Mouse (Mus musculus) heart, embryonic 14.5 days (tissue): ENCODE measurements around the gene Shisal2a. TPM values are rescaled to one million over a fixed set of nuclear protein-coding genes. Genes with fewer than 3 reads are reported as not detected.

ENCODE experiments used
- ATAC-seq: fragments of 200-750 bp; cut with Nextera tagmentation; 2 replicates; pipeline ENCODE4 v1.8.0; 2017; ENCODE audit warnings: low read depth, moderate TSS enrichment; ENCODE audit not compliant: insufficient number of reproducible peaks, insufficient read depth, low FRiP score
- H3K27ac ChIP-seq, 2 experiments: fragments of 200-500 bp in 1 of 2; fragments of 300-500 bp in 1 of 2; sonication (generic) in 1 of 2; replicated peaks in 1 of 2; 2 replicates each; pipeline ENCODE4 v1.5.1; 2012 to 2014; ENCODE audit warnings: low read depth in 2 of 2, low read length in 2 of 2, control low read depth in 1 of 2, mild to moderate bottlenecking in 1 of 2, mixed read lengths in 1 of 2; ENCODE audit not compliant: control insufficient read depth in 1 of 2, insufficient read depth in 1 of 2
- H3K27me3 ChIP-seq: fragments of 300-500 bp; sonication (generic); 2 replicates; pipeline ENCODE4 v1.6.1; 2014; ENCODE audit warnings: mild to moderate bottlenecking, low read length, control low read depth; ENCODE audit not compliant: control insufficient read depth, insufficient read depth
- H3K36me3 ChIP-seq: fragments of 300-500 bp; sonication (generic); 2 replicates; pipeline ENCODE4 v1.6.1; 2014; ENCODE audit warnings: mild to moderate bottlenecking, control low read depth, low read length, mixed read lengths; ENCODE audit not compliant: control insufficient read depth, insufficient read depth
- H3K4me1 ChIP-seq, 2 experiments: fragments of 200-500 bp in 1 of 2; fragments of 300-500 bp in 1 of 2; sonication (generic) in 1 of 2; 2 replicates each; pipeline ENCODE4 v1.6.1; 2012 to 2014; ENCODE audit warnings: low read length in 2 of 2, control low read depth in 1 of 2, mixed read lengths in 1 of 2; ENCODE audit not compliant: control insufficient read depth in 2 of 2, insufficient read depth in 2 of 2
- H3K4me2 ChIP-seq: fragments of 300-500 bp; sonication (generic); 2 replicates; pipeline ENCODE4 v1.6.1; 2014; ENCODE audit warnings: mild to moderate bottlenecking, low read length
- H3K4me3 ChIP-seq, 2 experiments: fragments of 200-500 bp in 1 of 2; fragments of 300-500 bp in 1 of 2; sonication (generic) in 1 of 2; 2 replicates each; pipeline ENCODE4 v1.5.1; 2012 to 2014; ENCODE audit warnings: low read length in 2 of 2, mild to moderate bottlenecking in 2 of 2, control low read depth in 1 of 2, low read depth in 1 of 2, moderate library complexity in 1 of 2; ENCODE audit not compliant: control insufficient read depth in 1 of 2, insufficient read depth in 1 of 2
- H3K9ac ChIP-seq: fragments of 300-500 bp; sonication (generic); 2 replicates; pipeline ENCODE4 v1.6.1; 2014; ENCODE audit warnings: mild to moderate bottlenecking, low read length
- H3K9me3 ChIP-seq: fragments of 300-500 bp; sonication (generic); 2 replicates; pipeline ENCODE4 v1.6.1; 2016; ENCODE audit warnings: low read length, control low read depth; ENCODE audit not compliant: control insufficient read depth
- WGBS: fragments of 180-500 bp; shearing (Covaris S2); extraction: QIAGEN DNeasy Blood & Tissue Kit; methylation state at CpG from one replicate; pipeline ENCODE4 v1.1.7; 2014; 5-methylcytosine and 5-hydroxymethylcytosine counted together
- polyA plus RNA-seq: library from polyadenylated mRNA; unstranded; fragments of >200 nt; fragmentation: Nextera tagmentation; extraction: Ambion mirVana; gene quantifications from 2 replicates; pipeline ENCODE4 v1.2.1, GENCODE M21; 2014

Gene Shisal2a
- polyA plus RNA-seq, 1 experiment from 2014 or later: 2.0 TPM

DNA sequence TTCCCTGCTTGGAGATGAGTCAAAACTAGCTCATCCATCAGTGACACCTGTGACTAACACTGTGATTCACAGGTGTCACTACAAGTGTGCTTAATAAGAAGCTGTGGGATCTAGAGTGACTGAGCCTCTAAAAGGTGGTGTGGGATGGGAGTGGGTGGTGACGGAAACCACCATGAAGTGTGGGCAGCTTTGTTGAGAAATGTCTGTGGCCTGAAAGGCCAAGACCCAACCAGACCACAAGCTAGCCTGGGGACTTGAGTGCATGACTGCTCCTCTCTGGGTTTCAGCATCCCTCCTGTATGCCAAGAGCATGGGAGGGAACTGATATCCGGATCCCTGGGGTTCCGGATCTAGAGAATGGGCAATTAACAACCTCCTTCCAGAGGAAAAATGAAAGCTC is 11.7 kb downstream of the Shisal2a start:
- H3K4me3 ChIP-seq: no peak overlapping the region
- no peak overlapping the region for H3K9ac ChIP-seq
- H3K4me2 ChIP-seq: no peak overlapping the region
- 91% methylated on average over 3 of the region's 3 CpGs for WGBS
- no peaks in the 10 kb centered on the region for H3K27me3 ChIP-seq
- H3K27ac ChIP-seq: peak overlapping the region in 1 of 2 experiments; percentile 48; a peak in 1 of 4 replicates
- no peak for ATAC-seq
- no peaks in the 10 kb centered on the region for H3K9me3 ChIP-seq
- H3K36me3 ChIP-seq: no peaks in the 10 kb centered on the region
- H3K4me1 ChIP-seq: peaks cover 10 to 14% of the 10 kb centered on the region in 2 experiments; a peak in 3 of 4 replicates

GRCm38 (mm10) chr4:108370409-108370808 is 12.7 kb downstream of the Shisal2a start:
- Histone ChIP-seq H3K9ac (no peak overlapping the region), H3K9me3 (no peaks in the 10 kb centered on the region), H3K4me3 (no peak overlapping the region), H3K4me2 (no peak overlapping the region), H3K27me3 (no peaks in the 10 kb centered on the region), H3K27ac (no peak overlapping the region), H3K36me3 (no peaks in the 10 kb centered on the region), H3K4me1 (peaks cover 10 to 14% of the 10 kb centered on the region in 2 experiments; a peak in 3 of 4 replicates)
- WGBS: 67% methylated on average over 4 of the region's 4 CpGs
- no peak for ATAC-seq

DNA sequence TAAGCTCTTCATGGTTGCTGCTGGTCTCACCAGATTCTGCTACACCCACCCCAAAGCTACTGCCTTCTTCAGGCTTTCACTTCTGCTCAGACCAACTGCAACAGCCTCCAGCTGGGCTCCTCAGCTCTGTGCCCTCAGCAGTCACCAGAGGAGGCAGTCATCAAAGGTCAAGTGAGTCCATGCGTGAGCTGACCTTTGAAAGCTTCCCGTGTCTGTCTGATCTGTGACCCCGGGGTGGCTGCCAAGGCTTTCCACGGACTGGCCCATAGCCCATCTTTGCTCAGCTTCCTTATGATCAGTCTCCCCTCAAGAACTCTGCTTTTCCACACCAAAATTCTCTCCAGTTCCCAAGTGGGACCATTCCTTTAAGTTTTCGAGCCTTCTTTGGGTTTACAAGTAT is 13.9 kb downstream of the Shisal2a start:
- H3K27me3 ChIP-seq: no peaks in the 10 kb centered on the region
- no peaks in the 10 kb centered on the region for H3K9me3 ChIP-seq
- no peak for ATAC-seq
- H3K9ac ChIP-seq: no peak overlapping the region
- no peaks in the 10 kb centered on the region for H3K36me3 ChIP-seq
- 36% methylated on average over 5 of the region's 5 CpGs for WGBS
- H3K4me3 ChIP-seq: no peak overlapping the region
- H3K4me1 ChIP-seq: peaks cover 14 to 18% of the 10 kb centered on the region in 2 experiments
- H3K4me2 ChIP-seq: no peak overlapping the region
- H3K27ac ChIP-seq: no peak overlapping the region

- WGBS: 9% methylated on average over 5 of the region's 5 CpGs
- H3K4me2 ChIP-seq: peak overlapping the region; percentile 3; the same call in 1 of the 2 replicates
- no peak overlapping the region for H3K9ac ChIP-seq
- peaks cover 26 to 43% of the 10 kb centered on the region in 2 experiments for H3K4me1 ChIP-seq
- peak; percentile 48; the same call in 1 of the 2 replicates for ATAC-seq
- no peaks in the 10 kb centered on the region for H3K36me3 ChIP-seq
- H3K4me3 ChIP-seq: no peak overlapping the region
- H3K27me3 ChIP-seq: no peaks in the 10 kb centered on the region
- H3K27ac ChIP-seq: peak overlapping the region; percentile 86 to 89
- H3K9me3 ChIP-seq: no peaks in the 10 kb centered on the region
Observed at GRCm38 (mm10) chr4:108364111-108364476, 19.1 kb downstream of the Shisal2a start.

DNA sequence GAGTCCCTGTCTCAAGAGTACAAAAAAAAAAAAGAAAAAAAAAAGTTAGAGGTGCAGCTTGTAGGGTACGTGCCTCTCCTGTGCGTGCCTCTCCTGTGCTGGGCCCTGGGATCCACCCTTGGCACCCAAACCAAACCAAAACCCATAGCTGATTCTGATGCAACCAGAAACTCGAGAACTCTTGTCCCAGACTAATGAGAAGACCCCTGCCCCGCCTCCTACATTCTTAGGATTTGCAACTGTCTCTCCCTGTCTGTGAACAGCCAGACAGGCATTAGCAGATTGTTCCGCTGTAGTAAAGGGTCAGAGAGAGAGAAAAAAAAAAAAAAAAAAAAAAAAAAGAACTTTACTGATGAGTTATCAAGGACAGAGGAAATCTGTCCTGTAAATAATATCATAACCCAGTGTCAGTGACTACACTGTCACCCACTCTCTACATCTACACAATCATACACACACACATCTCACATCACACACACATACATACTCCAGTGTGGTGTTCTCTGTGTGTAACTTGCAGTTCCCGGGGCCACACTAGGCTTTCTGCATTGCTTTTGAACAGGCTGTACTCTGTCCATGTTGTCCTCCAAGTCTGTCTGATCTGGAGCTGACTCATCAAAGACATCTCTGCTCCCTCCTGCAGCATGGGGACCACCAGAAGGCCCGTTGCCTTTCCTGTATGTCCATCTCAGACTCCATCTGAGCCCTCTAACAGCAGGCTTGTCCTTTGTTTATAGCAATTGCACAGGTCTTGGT is 19.6 kb downstream of the Shisal2a start:
- WGBS: 24% methylated on average over 7 of the region's 7 CpGs
- Histone ChIP-seq H3K36me3 (no peaks in the 10 kb centered on the region), H3K9ac (peak overlapping the region; percentile 58; the same call in 1 of the 2 replicates), H3K4me2 (peak overlapping the region; percentile 3; the same call in 1 of the 2 replicates), H3K27me3 (no peaks in the 10 kb centered on the region), H3K9me3 (no peaks in the 10 kb centered on the region), H3K27ac (peak overlapping the region; percentile 86 to 89), H3K4me3 (no peak overlapping the region), H3K4me1 (peaks cover 32 to 49% of the 10 kb centered on the region in 2 experiments)
- ATAC-seq: 0 out of 2 replicates have a peak, but pooled peaks have one; percentile 14

GRCm38 (mm10) chr4:108362321-108363261 is 20.6 kb downstream of the Shisal2a start:
- H3K9ac ChIP-seq: peak overlapping the region; percentile 58
- H3K27me3 ChIP-seq: no peaks in the 10 kb centered on the region
- 15% methylated on average over 18 of the region's 18 CpGs for WGBS

More at GRCm38 (mm10) chr4:108362321-108363261, 20.6 kb downstream of the Shisal2a start:
- H3K4me3 ChIP-seq: no peak overlapping the region
- peaks cover 37 to 55% of the 10 kb centered on the region in 2 experiments for H3K4me1 ChIP-seq
- peak overlapping the region; percentile 34 for H3K4me2 ChIP-seq
- H3K27ac ChIP-seq: peak overlapping the region; percentile 82 to 89
- H3K36me3 ChIP-seq: no peaks in the 10 kb centered on the region
- no peaks in the 10 kb centered on the region for H3K9me3 ChIP-seq
- no peak for ATAC-seq
